Mouse (Mus musculus) lung, adult 2 months (tissue): ENCODE measurements around the gene Gpx3.

Experiments
- CTCF ChIP-seq: fragments of 200-500 bp; IDR thresholded peaks from 2 replicates; pipeline ENCODE4 v1.5.1; 2011; ENCODE audit warnings: mild to moderate bottlenecking, low read length, control low read depth; ENCODE audit not compliant: insufficient read depth
- POLR2A ChIP-seq: fragments of 200-500 bp; IDR thresholded peaks from 2 replicates; pipeline ENCODE4 v1.6.1; 2011; ENCODE audit warnings: low read depth, mild to moderate bottlenecking, control low read depth, low read length, borderline replicate concordance; ENCODE audit errors: extremely low read depth

DNA sequence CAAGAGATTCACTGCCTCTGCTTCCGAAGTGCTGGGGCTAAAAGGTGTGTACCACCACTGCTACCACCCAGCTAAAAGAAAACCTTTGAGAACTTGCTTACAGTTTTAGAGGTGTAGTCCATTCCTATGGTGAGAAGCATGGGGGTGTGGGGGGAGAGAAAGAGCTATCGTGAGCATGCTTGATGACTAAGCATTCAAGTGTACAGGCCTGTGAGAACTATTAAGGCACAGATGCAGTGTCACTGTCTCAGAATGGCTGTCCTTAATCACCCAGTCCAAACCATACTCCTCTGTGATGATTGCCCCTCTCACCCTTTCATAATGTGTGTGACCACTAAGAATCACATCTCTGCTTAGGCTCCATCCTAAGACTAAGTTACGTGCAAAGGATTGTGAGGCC lies 32.9 kb upstream of the Gpx3 start:
- TF ChIP-seq CTCF (no peak), POLR2A (no peak)
